Mouse (Mus musculus) activated CD4-positive, CD25-positive, alpha-beta regulatory T cell, adult 9 weeks (primary cell): ENCODE data around the gene Tnxb. TPM values are rescaled to one million over a fixed set of nuclear protein-coding genes. Genes with fewer than 3 reads are reported as not detected.

Experiments
- polyA plus RNA-seq: library from polyadenylated mRNA; unstranded; fragments of 100-300 nt; shearing (Covaris generic); gene quantifications from one replicate; pipeline ENCODE4 v1.2.1, GENCODE M21; 2017

Gene Tnxb
- polyA plus RNA-seq, result not detected

DNA sequence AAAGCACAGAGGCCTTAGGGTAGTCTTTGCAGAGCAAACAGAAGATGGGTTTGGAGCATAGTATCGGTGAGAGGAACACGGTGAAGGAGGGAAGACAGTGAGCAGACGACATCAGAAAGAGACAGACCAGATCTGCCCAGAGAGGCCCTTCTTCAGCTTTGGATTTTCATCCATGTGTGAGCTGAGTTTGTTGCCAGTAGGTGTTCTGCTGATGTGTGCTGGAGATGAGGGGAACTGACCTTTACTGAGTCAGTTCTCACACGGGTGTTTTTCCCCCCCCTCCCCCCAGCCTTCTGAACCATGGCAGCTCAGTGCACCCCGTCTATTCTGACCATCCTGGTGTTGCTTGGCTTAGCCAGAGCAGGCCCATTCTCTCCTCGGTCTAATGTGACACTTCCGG is at the start of gene Tnxb:
Gene Tnxb, plus strand, starts transcription at position 301 of the 400 bp plus-strand sequence.

DNA sequence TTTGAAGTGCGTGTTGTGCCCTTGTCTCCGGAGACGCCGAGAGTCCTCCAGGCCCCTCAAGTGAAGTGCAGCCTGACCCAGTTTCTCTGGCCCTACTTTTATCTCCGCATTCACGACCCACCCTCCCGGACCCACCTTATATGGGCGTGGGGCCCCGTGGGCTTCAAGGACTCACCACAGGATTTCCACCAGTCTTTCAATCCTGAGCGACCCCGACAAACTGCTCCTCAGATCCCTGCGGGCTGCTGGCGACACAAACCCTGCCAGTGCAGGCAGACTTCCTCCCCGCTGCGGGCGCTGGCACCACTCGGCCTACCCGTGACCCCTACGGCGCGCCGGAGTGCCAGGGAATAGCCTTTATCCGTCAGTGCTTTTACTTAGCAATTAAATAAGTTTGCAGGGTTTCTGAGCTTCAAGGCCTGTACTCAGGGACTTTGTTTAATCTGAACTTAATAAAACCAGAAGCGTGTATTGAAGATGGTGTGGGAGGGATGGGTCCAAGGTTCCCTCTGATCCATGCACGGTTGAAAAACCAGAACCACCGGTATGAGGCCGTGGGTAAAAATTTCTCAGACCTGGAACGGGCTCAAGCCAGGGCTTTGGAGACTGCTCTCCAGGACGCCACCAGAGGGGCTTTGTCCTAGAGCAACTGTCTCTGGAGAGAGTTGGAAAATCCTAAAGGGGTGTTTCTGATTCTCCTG is 42.2 kb upstream of the Tnxb start, which contains the start of gene Ppt2:
Gene Ppt2, minus strand, starts transcription at position 568 of the 701 bp plus-strand sequence.

DNA sequence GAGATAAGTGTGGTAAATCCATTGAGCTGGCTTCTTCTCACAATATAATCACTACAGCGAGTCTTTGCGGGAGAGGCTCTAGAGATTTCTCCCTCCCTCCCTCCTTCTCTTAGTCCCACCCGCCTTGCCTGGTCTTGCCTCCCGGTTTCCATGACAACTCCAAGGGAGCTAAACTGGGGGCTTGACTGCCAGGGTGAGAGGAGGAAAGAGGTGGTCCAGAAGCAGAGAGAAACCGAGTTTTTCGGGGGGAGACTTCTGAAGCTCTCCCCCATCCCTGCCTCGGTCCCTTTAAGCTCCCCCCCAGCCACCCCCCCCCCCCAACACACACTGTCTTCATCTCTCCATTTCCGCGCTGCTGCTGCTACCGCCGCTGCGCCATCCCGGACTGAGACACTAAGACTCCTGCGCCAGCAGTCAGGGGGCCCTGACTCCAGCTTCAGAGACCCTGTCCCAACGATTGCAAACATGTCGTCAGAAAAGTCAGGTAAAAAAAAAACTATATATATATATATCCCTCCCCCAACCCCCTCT is 41.0 kb upstream of the Tnxb start, which contains the start of gene Prrt1:
Gene Prrt1, plus strand, starts transcription at position 313 of the 531 bp plus-strand sequence.

DNA sequence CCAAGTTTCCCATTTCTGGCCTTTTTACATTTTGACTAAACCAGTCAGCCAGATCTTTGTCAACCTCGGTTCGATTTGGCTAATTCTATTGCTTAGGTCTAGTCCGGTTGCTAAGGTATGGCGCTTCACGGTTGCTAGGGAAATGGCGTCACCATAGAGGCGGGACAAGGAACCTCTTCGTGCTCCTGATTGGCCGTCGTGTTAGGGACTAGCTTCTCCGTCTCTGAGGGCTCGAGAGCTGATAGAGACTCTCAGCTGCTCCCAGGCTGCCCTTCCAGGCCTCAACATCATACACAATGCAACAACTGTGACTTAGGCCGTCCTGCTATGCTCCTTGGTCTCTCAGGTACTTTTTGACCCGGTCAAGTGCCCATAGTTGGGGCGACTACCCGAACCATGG is 25.7 kb upstream of the Tnxb start, which contains the start of gene Fkbpl:
Gene Fkbpl, plus strand, starts transcription at position 157 of the 400 bp plus-strand sequence.

DNA sequence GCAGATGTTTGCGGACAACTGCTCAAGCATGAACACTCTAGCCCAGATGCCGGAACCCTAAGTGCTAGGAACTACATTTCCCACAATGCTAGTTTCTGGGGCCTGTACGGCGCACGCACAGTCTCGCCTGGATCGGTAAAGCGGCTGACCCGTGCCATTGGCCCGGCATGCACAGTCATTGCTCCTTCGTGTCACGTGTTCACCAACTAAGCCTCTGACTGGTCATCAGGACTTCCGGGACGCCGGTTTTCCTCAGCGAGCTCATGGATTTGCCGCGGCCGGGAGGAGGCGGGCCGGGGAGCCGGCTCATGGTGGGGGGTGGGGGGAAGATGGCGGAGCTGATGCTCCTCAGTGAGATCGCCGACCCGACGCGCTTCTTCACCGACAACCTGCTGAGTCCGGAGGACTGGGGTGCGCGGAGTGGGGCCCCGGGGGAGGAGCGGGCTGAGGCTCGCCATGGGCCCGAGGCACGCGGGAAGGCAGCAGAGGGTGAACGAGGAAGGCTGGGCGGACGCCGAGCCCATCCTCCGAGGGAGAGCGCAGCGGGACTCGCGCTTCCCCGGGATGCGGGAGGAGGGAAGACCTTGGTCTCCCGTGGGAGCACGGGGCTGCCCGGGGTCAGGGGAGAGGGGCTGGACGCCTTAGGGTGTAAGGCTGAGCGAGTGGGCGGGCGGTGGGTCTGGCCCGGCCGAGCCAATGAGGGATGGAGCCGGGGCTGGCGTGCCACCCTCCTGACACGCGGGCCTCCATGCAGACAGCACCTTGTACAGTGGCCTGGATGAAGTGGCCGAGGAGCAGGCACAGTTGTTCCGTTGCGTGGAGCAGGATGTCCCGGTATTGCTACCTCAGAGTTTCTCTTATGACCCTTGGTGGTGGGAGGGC is 23.2 kb upstream of the Tnxb start, which contains the start of gene Atf6b:
Gene Atf6b, plus strand, starts transcription at position 241 of the 882 bp plus-strand sequence.

DNA sequence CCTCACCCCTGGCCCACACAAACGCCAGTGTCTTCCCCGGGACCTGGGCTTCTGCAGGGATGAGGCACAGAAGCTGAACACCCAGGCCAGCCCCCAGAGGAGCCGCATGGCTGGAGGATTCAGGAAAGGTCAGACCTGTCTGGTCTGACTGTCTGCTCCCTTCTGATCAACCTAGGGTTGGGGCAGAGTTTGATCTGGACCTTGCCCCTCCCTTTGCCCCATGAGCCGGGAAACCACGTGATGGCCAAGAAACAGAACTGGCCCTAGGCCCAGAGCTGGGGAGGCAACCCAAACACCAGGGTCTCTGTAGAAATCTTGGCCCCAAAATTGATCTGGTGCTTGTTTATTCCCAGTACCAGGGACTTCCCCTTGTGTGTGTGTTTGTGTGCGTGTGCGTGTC is 73.4 kb downstream of the Tnxb start, which contains the start of gene C4b:
Gene C4b, minus strand, starts transcription at position 164 of the 400 bp plus-strand sequence.

Other genes with a start within 250 kb of the Tnxb start
- 0.48 TPM for gene Btnl4, start 193.2 kb upstream of the Tnxb start, polyA plus RNA-seq
- gene Btnl6, start 153.2 kb upstream of the Tnxb start, polyA plus RNA-seq, result 0.35 TPM
- 0.15 TPM for gene Notch4, start 106.3 kb upstream of the Tnxb start, polyA plus RNA-seq
- 287 TPM for gene Gpsm3, start 80.7 kb upstream of the Tnxb start, polyA plus RNA-seq
- 12.4 TPM for gene Pbx2, start 79.3 kb upstream of the Tnxb start, polyA plus RNA-seq
- gene Ager, start 72.7 kb upstream of the Tnxb start, polyA plus RNA-seq, result 2.2 TPM
- gene Rnf5, start 66.8 kb upstream of the Tnxb start, polyA plus RNA-seq, result 112 TPM
- gene Agpat1, start 66.3 kb upstream of the Tnxb start, polyA plus RNA-seq, result 31.1 TPM
- gene Egfl8, start 54.6 kb upstream of the Tnxb start, polyA plus RNA-seq, result 4.0 TPM
- gene Ppt2, start 42.0 kb upstream of the Tnxb start, polyA plus RNA-seq, result 21.7 TPM
- gene Prrt1, start 41.0 kb upstream of the Tnxb start, polyA plus RNA-seq, result 1.9 TPM
- gene Fkbpl, start 25.8 kb upstream of the Tnxb start, polyA plus RNA-seq, result 5.1 TPM
- 80.4 TPM for gene Atf6b, start 23.4 kb upstream of the Tnxb start, polyA plus RNA-seq
- 0.12 TPM for gene C4b, start 73.3 kb downstream of the Tnxb start, polyA plus RNA-seq
- not detected for gene Cyp21a1, start 134.0 kb downstream of the Tnxb start, polyA plus RNA-seq
- 38.5 TPM for gene Stk19, start 166.4 kb downstream of the Tnxb start, polyA plus RNA-seq
- gene Dxo, start 166.5 kb downstream of the Tnxb start, polyA plus RNA-seq, result 73.8 TPM
- gene Skiv2l, start 179.7 kb downstream of the Tnxb start, polyA plus RNA-seq, result 150 TPM
- gene Nelfe, start 179.9 kb downstream of the Tnxb start, polyA plus RNA-seq, result 41.3 TPM
- 1.3 TPM for gene Cfb, start 192.0 kb downstream of the Tnxb start, polyA plus RNA-seq
- 0.64 TPM for gene Zbtb12, start 208.9 kb downstream of the Tnxb start, polyA plus RNA-seq
- gene Gm20547, start 211.5 kb downstream of the Tnxb start, polyA plus RNA-seq, result not detected
- gene C2, start 227.7 kb downstream of the Tnxb start, polyA plus RNA-seq, result 2.3 TPM
- 38.7 TPM for gene Ehmt2, start 227.9 kb downstream of the Tnxb start, polyA plus RNA-seq
- not detected for gene Slc44a4, start 243.9 kb downstream of the Tnxb start, polyA plus RNA-seq